Mouse (Mus musculus) spleen, postnatal 10 days (tissue): ENCODE measurements around the gene Pik3cg.
A peak's percentile ranks its signal among the peaks of the same experiment; 100 is the strongest.

Experiments
- DNase-seq, 2 experiments: peaks; one replicate each; pipeline ENCODE4 v3.0.0; 2021 to 2022; ENCODE audit warnings: low spot score in 2 of 2

Gene Pik3cg

DNA sequence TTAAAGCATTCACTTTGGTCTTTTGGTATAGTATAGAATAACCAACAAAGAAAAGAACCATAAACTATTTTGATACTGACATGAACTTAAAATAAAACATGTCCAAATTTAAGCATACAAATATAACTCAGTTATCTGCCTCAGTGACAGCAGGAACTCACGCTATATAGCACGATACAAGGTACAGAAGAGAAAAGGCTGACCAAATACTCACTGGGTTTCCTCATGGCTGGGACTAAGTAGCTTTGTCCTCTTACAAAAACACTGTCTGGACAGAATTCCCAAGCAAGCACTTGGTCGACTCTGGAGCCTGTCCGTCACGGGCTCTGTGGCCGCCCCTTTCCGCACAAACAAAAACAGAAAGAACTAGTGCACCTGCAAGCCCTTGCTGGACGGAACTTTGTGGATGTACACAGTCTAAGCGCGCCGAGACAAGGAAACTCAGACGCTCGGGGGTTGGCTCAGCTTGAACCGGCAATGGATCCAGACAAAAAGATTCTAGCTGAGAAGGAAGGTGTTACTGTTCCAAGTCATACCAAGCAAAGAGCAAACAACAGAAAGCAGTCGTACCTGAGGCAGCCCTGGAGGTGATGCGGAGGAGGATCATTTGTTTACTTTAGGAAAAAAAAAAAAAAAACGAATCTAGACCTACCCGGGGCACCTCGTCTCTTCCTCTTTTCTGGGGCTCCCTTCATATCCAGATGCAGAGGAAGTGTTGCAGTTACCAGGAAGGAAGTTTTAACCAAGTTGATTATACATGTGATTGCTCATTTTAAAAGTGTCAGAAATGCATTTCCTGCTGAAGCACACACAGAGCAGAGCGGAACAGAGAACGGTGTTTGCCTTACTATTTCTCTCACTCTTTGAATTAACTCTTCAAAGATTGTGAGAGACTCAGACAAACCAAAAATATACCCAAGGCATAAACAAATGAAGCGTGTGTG, at the start of gene Pik3cg:
Pik3cg (minus strand) TSS at position 712 of the 944 bp plus-strand sequence.
- DNase-seq: peak; percentile 63 to 71

DNA sequence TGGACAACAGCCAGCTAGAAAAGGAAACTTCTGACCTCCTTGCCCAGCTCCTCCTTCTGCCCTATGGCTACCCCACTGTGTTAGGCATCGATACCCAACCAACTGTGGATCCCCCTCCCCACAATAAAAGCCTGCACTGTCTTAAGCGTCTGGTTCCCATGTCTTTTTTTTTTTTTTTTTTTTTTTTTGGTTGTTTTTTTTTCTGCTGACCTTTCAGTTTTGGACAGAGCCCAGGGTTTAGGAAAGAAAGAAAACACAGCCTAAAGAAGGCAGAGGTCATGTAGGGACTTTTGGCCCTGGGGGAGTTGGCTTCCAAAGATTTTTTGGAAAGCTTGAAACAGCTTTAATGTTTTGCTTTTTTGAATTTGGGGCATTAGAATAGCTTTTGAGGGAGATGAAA, 40.0 kb upstream of the Pik3cg start:
- DNase-seq: no peak

DNA sequence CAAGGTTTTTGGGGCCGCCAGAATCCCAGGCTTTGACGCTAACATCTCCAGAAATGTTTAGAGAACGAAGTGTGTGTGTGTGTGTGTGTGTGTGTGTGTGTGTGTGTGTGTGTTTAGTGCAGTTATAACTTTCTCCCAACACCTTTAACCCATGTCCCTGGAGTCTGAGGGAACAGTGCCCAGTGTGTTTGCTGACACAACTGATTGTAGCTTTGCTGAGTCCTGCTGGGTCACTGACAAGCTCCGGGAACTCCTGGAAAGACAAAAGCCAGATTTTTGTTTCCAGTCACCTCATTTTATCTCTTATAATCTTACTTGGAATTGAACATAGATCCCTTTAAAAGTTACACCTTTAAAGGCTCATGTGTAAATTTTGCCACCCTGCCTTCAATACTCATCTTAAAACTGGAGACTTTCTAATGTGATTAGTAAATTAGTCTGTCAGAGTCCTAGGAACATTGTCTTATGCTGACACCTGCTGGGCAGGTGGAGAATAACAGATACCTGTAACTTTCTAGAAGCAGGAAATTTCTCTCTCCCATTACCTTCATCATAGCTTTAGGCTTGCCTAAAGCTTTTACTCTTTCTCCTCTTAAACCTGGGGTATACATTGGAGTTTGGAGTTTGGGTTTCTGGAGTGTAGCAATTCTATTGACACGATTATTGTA, 37.2 kb upstream of the Pik3cg start:
- peak in 1 of 2 experiments; percentile 67 for DNase-seq

DNA sequence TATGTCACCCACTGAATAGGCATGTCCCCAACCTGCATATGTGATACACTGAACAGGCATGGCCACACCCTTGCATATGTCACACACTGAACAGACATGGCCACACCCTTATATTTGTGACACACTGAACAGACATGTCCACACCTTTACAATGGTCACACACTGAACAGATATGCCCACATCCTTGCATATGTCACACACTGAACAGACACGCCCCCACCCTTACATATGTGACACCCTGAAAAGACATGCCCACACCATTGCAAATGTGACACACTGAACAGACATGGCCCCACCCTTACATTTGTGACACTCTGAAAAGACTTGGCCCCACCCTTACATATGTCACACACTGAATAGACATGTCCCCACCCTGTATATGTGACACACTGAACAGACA, 35.1 kb upstream of the Pik3cg start:
- no peak for DNase-seq

DNA sequence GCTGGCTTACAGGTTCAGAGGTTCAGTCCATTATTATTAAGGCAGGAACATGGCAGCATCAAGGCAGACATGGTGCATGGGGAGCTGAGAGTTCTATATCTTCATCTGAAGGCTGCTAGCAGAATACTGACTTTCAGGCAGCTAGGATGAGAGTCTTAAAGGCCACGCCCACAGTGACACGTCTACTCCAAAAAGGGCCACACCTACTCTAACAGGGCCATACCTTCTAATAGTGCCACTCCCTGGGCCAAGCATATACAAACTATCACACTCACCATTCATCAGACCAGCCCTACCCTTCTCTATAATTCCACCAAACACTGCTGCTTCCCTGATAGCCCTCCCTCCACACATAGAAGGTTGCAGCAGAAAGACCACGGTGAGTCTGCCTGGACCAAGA, 30.7 kb upstream of the Pik3cg start:
- DNase-seq: peak in 1 of 2 experiments; percentile 38

DNA sequence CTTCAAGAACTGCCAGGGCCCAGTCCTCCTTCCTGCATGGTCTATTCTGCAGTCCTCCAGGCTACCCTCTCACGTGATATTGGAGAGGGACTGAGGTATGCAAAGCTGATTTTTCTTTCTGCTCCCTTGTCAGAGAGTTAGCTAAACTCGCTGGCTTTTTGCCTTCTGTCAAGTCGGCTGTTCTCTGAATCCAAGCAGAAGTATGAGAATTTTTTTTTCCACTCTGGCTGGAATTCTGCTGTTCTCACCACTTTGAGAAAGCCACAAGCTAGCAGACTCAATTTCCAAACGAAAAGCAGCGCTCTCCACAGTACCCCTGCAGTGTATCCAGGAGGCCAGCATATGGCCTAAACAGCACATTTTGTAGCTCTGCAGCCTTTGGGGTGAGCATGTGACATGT, 30.0 kb upstream of the Pik3cg start:
- no peak for DNase-seq

DNA sequence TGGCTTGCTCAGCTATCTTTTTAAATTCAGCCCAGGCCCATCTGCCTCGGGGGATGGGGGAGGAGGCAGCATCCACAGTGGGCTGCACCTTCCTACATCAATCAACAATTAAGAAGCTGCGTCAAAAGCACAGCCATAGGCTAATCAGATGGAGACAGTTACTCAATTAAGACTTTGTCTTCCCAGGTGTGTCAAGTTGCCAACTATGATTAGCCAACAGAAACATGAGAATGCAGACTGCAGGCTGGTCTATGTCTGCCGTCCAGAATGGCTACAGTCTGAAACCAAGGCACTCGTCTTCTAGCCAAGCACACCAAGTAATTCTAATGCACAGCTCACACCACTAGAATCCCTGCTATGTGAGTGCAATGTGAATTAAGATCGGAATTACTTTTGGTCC, 29.4 kb upstream of the Pik3cg start:
- no peak for DNase-seq

DNA sequence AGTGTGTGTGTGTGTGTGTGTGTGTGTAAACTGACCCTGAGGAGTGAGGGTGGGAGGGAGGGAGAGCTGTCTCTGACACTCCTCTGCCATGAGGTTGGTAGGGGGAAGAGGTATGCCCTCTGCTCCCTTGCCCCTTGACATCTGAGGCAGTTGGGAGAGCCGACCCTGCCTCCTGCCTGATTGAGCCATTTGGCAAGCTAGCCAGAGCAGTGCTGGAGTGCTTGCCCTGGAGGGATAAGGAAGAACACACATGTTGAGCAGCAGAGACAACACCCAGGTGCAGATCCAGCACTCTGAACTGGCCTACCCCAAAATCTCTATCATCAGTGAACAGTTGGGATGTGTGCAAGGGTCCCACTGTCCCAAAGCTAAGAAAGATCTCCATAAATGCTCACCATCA, 28.7 kb upstream of the Pik3cg start:
- DNase-seq: no peak

DNA sequence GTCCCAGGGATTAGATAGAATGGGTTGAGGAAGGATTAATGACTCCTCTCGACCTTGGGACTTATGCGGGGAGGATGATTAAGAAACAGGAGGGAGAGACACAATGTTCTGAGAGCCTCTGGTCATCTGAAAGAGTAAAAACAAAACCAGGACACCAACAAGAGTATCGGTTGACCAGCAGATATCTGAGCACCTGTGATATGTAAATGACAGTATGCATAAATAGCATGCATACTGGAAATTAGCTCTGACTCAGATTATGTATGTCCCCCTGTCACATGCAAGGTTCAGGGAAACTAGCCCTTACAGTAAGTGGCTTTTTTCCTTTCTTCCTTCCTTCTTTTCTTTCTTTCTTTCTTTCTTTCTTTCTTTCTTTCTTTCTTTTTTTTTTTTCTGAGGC, 28.0 kb upstream of the Pik3cg start:
- DNase-seq: no peak

DNA sequence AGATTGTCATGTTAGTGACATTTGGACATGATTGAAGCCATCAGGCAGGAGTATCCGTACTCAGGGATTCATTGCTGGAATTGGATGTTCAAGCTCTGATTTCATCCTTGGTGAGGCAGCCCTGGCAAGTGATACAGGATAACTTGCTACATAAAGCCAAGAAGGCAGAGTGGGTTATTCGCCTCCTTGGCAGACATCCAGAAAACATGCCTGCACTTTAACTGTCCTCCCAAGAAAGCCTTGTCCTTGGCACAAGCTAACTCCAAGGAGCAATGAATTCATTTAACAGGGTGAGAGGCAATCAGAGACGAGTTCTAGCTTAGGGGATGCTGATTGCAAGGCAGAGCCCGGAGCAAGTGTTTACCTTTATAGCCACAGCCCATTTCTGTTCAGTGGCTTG, 25.4 kb upstream of the Pik3cg start:
- DNase-seq: peak in 1 of 2 experiments; percentile 9

DNA sequence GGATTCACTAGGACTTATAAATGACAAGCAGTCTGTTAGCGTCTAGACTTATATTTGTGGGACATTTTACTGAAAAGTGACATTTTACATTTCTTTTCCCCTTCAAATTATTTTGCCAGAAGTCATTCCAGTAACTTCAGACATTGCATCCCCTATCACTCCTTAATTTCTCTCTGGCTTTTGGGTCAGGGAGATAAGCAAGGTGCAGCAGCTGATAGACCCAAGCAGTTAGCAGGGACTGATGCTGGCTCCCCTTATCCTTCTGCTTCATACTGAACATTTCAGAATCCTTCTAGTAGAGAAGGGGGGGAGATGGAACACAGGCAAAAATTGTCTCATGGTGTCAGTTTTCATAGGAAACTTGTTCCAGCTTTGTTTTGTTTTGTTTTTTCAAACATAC, 22.9 kb upstream of the Pik3cg start:
- DNase-seq: no peak

DNA sequence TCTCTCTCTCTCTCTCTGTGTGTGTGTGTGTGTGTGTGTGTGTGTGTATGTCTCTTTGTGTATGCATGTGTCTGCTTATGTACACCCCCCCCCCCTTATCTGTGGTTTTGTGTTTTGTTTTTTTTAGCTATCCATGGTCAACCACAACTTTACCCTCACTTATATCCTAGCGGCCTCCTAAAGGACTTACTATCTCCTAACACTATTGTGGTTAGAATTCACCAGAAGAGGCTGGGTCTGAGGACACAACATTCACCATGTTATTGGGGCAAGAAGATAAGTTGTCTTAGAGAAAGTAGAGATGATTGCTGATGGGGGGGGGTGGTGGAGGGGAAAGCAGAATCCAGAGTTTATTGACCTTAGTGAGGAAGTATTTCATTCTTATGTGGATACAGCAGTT, 15.2 kb upstream of the Pik3cg start:
- no peak for DNase-seq

DNA sequence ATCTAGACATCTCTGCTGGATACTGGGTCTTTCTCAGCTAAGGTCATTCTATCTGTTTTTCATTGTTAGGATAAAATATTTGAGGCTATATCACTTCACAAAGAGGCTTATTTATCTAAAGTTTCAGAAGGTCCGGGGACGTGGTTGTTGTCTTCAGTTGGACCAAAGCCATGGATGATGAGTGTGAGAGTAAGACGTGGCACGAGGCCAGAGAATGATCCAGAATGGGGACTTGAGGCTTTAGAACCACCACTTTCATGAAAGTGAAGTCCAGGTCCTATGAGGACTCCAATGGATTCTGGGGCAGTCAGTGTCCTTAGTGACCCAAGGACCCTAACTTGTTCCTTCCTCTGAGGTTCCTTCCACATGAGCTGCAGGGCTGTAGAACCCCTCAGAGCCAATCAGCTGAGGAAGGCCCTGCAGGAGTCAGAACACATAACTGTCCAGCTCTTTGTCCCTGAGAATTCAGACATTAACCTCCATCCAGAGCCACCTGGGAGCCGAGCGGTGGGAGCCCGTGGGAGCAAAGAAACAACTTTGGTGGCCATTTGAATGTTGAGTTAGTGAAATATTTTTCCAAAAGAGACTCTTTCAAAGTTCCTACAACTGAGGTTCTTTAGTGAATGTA, 14.4 kb upstream of the Pik3cg start:
- DNase-seq: peak in 1 of 2 experiments; percentile 47

DNA sequence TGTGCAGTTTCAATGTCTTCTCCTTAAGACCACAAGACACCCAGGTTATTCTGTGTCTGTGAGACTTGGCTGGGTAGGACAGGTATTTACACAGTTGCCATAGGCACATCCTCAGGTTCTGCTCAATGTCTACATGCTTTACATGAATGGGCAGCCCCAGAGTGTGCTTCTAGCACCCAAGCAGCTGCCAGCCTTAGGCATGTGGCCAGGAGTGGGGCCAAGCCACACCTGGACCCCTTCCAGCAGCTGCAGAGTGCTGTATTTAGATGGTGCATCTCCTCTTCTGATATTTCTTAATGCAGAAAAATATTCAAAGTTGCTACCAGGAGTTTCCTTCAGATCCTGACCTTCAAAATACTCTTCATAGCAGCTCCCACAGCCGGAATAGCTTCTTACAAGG, 11.9 kb upstream of the Pik3cg start:
- no peak for DNase-seq

DNA sequence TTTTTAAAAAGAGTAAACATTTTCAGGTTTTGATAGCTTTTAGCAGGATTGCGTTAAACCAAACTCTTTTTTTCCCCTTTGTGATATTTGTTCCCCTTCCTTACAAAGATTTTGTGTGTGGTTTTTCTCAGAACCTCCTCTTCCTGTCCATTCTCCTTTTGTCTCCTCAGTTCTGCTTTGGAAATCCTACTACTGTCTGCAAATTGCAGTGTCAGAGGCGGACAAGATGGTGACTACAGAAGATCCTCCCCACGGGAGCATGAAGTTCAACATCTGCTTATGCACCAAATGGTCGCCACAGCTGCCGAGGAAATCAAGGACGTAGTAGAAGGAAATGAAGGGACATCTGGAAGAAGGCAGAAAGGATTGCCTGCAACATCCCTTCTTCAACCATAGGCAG, 6.7 kb upstream of the Pik3cg start:
- DNase-seq: no peak

DNA sequence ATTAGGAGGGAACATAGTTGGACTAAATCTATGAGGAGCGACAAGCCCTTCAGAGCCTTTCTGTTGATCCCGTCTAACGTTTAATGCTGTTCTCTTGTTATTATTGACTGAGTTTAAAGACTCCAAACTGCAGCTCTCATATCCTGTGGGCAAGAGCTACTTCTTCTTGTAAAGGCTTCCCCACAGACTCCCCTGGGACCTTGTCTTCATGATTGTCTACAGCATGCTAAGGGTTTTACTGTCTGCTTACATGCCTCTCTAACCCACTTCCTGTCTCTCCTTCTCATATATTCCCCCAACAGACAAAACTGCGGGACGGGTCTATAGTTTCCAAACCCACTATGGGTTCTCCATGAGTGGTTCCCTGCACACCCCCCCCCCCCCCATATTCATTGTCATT, 4.2 kb upstream of the Pik3cg start:
- peak in 1 of 2 experiments; percentile 63 for DNase-seq

DNA sequence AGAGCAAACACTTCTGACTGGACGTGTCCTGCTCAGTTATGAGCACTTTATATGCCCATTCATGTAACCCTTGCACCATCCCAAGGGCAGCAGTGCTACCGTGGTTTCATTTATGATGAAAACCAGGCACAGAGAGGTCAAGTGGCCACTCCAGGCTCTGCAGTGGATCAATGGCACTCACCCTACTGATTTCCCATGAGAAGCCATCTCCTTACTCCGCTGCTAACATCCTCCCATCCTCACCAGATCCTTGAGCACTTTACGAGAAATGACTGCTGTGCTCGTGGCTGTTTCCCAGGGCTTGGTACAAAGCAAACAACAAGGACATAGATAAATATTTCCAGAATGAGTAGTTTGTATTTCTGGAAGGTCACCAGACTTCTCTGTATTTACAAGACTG, 3.7 kb upstream of the Pik3cg start:
- no peak for DNase-seq

DNA sequence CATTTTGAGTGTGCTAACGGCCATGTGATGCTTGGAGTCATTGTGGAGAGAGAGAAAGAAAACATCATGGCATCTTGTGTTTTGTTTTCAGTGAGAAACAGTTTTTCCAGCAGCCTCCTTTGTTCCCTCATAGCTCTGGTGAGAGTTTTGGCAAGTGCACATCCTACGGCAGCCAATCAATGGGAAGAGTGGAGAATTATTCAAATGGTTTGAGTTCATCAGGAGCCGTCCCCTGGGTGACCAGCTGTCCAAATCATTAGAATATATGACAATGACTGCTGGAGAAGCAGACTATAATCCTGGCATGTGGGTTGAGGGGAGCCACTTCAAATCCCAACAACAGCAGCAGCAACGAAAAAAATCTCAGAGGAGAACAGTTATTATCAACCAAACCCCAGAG, 2.8 kb upstream of the Pik3cg start:
- DNase-seq: no peak

DNA sequence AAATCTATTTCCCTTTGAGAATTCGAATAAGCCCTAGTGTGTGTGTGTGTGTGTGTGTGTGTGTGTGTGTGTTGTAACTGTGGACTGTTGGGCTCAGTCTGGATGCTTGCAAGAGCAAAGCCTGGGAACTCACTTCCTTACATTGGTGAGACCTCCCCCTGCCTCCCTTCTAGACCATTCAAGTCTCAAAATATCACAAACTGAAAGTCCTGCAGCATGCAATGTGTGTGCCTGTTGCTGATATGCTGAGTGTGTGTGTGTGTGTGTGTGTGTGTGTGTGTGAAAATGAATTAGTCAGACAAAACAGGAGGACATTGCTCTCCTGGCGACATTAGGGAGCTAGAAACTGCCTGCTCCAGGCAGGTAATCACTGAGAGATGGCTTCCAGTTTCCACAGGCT, 492 bp upstream of the Pik3cg start:
- peak; percentile 32 to 40 for DNase-seq

DNA sequence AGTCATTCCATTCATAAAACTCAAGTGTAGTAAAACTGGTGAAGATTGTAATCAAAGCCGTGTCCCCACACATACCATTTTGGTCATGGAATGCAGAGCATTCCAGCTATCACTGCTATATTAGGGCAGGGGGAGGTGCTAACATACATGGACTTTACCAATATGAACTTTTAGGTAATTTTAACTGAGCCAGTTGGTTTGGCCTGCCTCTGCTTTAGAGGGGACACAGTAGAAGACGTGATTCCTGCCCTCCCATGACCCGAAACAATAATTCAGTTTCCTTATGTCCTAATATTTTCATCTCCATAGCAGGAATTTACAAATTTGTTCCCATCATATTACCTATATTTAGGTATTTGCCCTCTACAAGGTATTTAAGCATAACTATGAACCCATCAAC, 1.3 kb downstream of the Pik3cg start:
- DNase-seq: no peak

DNA sequence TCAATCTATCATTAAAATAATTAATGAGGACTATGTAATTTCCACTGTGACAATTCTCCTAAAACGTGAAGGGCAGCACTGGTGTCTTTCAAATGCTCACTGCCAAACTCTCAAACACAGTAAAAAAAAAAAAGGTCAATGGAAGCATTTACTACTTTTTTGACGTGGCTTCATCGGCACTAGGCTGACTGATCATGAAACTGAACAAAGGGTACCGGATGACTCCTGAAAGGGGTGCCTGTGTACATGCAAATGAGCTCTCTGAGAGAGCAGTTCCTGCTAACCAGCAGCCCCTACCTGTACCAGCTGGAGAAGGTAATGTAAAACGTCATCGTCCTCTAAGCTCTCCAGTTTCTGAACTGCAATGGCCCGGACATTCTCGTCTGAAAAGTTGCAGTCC, 4.8 kb downstream of the Pik3cg start:
- DNase-seq: no peak

DNA sequence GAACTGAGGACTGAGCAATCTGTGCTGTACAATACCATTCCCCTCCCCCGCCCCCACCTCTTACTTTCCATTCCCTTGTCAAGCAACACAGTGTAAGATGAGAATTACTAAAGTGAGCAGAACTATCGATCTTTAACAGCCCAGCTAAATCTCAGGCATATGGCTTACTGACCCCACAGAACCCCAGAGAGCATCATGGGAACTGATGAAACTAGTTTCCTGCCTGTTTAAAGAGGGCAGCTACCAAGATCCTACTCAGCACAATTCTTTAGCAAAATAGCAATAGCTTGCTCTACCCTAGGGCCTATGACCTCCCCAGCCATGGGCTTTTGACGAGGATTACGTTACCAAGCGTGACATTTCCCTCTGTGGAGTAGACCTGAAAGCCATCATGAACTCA, 5.9 kb downstream of the Pik3cg start:
- no peak for DNase-seq

DNA sequence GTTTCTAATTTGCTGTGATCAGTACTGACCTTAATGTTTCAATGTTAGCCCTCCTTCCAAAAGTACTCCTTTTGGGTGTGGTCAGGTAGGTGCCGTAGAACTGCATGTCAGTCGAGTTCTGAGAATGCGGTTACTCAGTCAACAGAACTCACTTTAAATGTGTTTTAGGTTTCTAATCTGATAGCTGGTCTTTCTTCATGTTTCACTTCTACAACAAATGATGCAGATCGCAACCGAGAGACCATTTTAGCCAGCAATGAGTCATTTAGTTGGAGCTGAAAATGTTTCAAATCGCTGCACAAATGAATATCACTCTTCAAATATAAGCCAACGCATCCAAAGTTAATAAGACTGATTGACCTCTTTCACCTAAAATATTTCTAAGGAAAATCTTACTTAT, 6.5 kb downstream of the Pik3cg start:
- no peak for DNase-seq
